Mouse (Mus musculus): ENCODE results near the gene Secisbp2.

DNA sequence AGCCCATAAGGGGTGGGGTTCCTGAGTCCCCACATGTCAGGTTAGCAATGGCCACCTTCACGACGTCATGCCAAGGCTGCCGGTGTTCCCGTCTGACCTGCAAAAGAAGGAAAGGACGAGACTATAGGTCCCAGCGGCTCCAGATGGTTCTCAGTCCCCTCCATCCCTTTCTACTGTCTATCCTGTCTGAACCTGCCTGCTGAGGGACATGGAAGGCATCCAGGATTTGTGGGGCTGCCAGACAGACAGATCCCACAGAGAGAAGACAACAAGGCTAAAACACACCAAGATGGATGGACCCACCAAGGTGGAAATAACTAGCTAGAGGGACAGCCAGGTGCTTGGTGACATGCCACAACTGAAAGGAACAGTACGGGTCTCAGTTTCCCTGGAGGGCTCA lies 73.9 kb downstream of the Secisbp2 start:
- TF ChIP-seq CTCF (IDR thresholded peaks at IDR 0.05), result no peak
- TF ChIP-seq EP300 (IDR thresholded peaks at IDR 0.05), result no peak
